Mouse (Mus musculus): ENCODE results near the gene Msh3. TPM values are rescaled to one million over a fixed set of nuclear protein-coding genes. Genes with fewer than 3 reads are reported as not detected.
A peak's percentile ranks its signal among the peaks of the same experiment; 100 is the strongest.

The Msh3 gene
- total RNA-seq, 2 experiments from 2014 or later: 24.2 to 25.8 TPM

DNA sequence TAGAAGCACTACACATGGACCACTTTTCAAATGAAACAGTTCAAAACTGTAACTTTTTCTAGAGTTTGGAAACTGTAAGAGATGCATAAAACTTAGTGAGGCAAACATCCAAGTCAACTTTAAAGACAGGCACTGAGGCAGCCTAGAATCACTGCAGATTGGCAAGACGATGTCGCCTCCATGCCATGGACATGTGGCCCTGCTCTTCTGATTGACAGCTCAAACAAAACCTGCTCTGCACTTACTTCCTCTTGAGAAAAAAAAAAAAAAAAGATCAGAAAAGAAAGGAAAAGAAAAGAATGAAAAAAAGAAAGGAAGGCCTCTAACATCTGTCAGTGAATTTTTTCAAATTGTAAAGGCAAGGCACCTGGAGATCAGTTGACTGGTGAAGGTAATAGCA is 77.8 kb downstream of the Msh3 start:
- intact Hi-C loops (cut with DNase I): no loop called here
- TF ChIP-seq CTCF (IDR thresholded peaks at IDR 0.05): no peak
- Histone ChIP-seq H3K27ac (no peak overlapping the region), H3K4me3 (no peak overlapping the region)
- DNase-seq (ENCODE audit: extremely low spot score in 1 of 2, low spot score in 2 of 2): no peak

- TF ChIP-seq CTCF (IDR thresholded peaks at IDR 0.05): no peak
- Histone ChIP-seq H3K27ac (no peak overlapping the region), H3K4me3 (no peak overlapping the region)
- DNase-seq (ENCODE audit: extremely low spot score in 1 of 2, low spot score in 2 of 2): no peak
- intact Hi-C loops (cut with DNase I): no loop called here
Observed at GRCm38 (mm10) chr13:92275292-92275691, 79.5 kb downstream of the Msh3 start.

DNA sequence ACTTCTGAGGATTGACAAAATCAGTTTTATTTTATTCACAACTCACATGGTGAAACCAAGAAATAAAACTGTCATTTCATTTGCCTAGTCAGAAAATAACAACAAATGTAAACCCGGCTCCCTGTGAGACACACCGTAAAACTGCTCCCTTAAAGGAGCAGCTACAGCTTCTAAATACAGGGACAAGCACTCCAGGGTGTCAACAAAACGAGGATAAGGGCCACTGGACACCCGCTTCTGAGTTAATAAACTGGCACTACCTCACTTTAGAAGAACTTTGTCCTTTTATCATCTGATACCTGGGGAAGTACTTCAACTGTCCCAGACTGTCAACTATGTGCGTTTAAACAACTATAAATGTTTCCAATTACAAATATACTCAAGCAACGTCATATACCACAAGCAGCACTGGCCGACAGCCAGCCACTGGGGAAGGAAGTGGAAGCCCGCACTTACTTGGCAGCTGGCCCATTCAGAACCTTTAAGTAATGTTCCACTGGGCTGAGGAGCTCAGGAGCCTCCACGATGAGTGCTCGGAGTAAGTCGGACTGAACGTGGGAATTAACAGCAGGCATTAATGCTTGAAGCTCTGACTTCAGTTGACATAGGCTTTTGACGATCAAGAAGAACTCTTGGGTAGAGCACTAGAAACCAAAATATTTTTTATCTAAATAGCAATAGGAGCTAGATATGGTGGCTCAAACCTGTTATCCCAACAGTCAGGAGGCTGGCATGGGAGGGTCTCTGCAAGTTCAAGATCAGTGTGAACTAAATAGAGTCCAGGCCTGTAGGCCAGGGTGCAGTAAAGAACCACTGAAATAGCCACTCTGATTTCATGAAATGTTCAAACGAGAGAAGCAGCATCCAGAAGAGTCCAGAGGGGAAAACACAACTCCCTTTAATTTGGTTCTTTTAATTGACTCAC is 80.3 kb downstream of the Msh3 start:
- H3K27ac ChIP-seq: no peak overlapping the region
- intact Hi-C loops (cut with DNase I): no loop called here

DNA sequence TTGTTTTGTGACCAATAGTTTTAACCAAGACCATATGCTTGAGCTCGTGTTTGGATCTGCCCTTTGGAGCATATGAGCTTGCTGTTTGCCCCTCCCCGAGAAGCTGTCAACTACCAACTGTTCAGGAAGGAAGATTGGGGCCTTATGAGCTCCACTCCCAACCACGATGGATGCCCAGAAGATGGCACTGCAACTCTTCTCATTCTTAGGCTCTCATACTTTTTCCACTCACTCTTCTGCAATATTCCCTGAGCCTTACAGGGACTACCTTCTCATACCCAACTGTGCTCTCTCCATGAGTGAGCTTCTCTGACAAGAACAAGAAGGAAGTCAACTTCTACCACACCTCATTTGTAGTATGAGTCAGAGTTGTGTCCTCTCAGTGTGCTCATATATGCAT is 87.7 kb downstream of the Msh3 start:
- intact Hi-C loops (cut with DNase I): no loop called here
- DNase-seq (ENCODE audit: extremely low spot score in 1 of 2, low spot score in 2 of 2): no peak
- H3K27ac ChIP-seq: no peak overlapping the region
- no peak overlapping the region for H3K4me3 ChIP-seq
- no peak; the same call in 1 of the 2 replicates for TF ChIP-seq CTCF (IDR thresholded peaks at IDR 0.05)

More for the DNA sequence above, 80.3 kb downstream of the Msh3 start:
- no peak for TF ChIP-seq CTCF (IDR thresholded peaks at IDR 0.05)
- peak; percentile 43 to 57 for DNase-seq (ENCODE audit: extremely low spot score in 1 of 2, low spot score in 2 of 2)
- H3K4me3 ChIP-seq: no peak overlapping the region

GRCm38 (mm10) chr13:92263566-92263965 is 91.2 kb downstream of the Msh3 start:
- no peak for TF ChIP-seq CTCF (IDR thresholded peaks at IDR 0.05)
- Histone ChIP-seq H3K27ac (no peak overlapping the region), H3K4me3 (no peak overlapping the region)
- intact Hi-C loops (cut with DNase I): no loop called here
- no peak for DNase-seq (ENCODE audit: extremely low spot score in 1 of 2, low spot score in 2 of 2)

GRCm38 (mm10) chr13:92261329-92261728 is 93.5 kb downstream of the Msh3 start:
- intact Hi-C loops (cut with DNase I): no loop called here
- no peak for DNase-seq (ENCODE audit: extremely low spot score in 1 of 2, low spot score in 2 of 2)
- TF ChIP-seq CTCF (IDR thresholded peaks at IDR 0.05): no peak
- no peak overlapping the region for H3K27ac ChIP-seq
- no peak overlapping the region for H3K4me3 ChIP-seq

GRCm38 (mm10) chr13:92255480-92255879 is 99.3 kb downstream of the Msh3 start:
- intact Hi-C loops (cut with DNase I): no loop called here
- no peak for TF ChIP-seq CTCF (IDR thresholded peaks at IDR 0.05)
- Histone ChIP-seq H3K27ac (no peak overlapping the region), H3K4me3 (no peak overlapping the region)
- no peak for DNase-seq (ENCODE audit: extremely low spot score in 1 of 2, low spot score in 2 of 2)

- no peak for TF ChIP-seq CTCF (IDR thresholded peaks at IDR 0.05)
- Histone ChIP-seq H3K27ac (peak overlapping the region; percentile 24; the same call in 1 of the 2 replicates), H3K4me3 (no peak overlapping the region)
- DNase-seq (ENCODE audit: extremely low spot score in 1 of 2, low spot score in 2 of 2): no peak
- intact Hi-C loops (cut with DNase I): no loop called here
Observed at GRCm38 (mm10) chr13:92253850-92254249, 101.0 kb downstream of the Msh3 start.

- no peak overlapping the region for H3K27ac ChIP-seq
- TF ChIP-seq CTCF (IDR thresholded peaks at IDR 0.05): no peak
- intact Hi-C loops (cut with DNase I): no loop called here
- DNase-seq (ENCODE audit: extremely low spot score in 1 of 2, low spot score in 2 of 2): no peak
- H3K4me3 ChIP-seq: no peak overlapping the region
Observed at GRCm38 (mm10) chr13:92252331-92252730, 102.5 kb downstream of the Msh3 start.

- intact Hi-C loops (cut with DNase I): no loop called here
- Histone ChIP-seq H3K27ac (peak overlapping the region; percentile 71), H3K4me3 (no peak overlapping the region)
- DNase-seq (ENCODE audit: extremely low spot score in 1 of 2, low spot score in 2 of 2): no peak
- no peak for TF ChIP-seq CTCF (IDR thresholded peaks at IDR 0.05)
Observed at GRCm38 (mm10) chr13:92247576-92247975, 107.2 kb downstream of the Msh3 start.

GRCm38 (mm10) chr13:92246966-92247365 is 107.8 kb downstream of the Msh3 start:
- no peak for TF ChIP-seq CTCF (IDR thresholded peaks at IDR 0.05)
- DNase-seq (ENCODE audit: extremely low spot score in 1 of 2, low spot score in 2 of 2): peak in 1 of 2 experiments; percentile 31
- intact Hi-C loops (cut with DNase I): no loop called here
- Histone ChIP-seq H3K27ac (peak overlapping the region; percentile 71), H3K4me3 (no peak overlapping the region)

GRCm38 (mm10) chr13:92244731-92245130 is 110.1 kb downstream of the Msh3 start:
- H3K4me3 ChIP-seq: no peak overlapping the region
- intact Hi-C loops (cut with DNase I): no loop called here
- no peak overlapping the region for H3K27ac ChIP-seq
- DNase-seq (ENCODE audit: extremely low spot score in 1 of 2, low spot score in 2 of 2): no peak
- TF ChIP-seq CTCF (IDR thresholded peaks at IDR 0.05): no peak

DNA sequence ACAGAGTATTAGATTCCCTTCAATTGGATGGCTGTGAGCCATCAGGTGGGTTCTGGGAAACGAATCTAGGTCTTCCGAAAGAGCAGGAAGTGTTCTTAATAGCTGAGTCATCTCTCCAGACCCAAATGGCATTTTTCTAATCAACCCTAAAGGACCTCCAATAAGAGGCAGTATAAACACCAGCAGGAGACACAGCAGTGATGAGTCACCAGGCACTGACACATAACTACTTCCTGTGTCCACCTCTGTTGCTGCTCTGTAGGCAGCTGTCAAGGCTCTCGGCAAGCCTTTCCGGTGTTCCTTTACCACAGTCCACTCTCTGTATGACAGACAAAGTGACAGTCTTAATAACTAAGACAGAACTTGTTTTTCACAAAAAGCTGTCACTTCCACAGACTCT is 113.4 kb downstream of the Msh3 start:
- TF ChIP-seq CTCF (IDR thresholded peaks at IDR 0.05): no peak
- intact Hi-C loops (cut with DNase I): no loop called here
- Histone ChIP-seq H3K4me3 (no peak overlapping the region), H3K27ac (no peak overlapping the region)
- no peak for DNase-seq (ENCODE audit: extremely low spot score in 1 of 2, low spot score in 2 of 2)

Measured in left cerebral cortex, adult 2 months (tissue).